Mouse (Mus musculus) midbrain, embryonic 13.5 days (tissue): ENCODE results near the gene Gm13305. TPM values are rescaled to one million over a fixed set of nuclear protein-coding genes. Genes with fewer than 3 reads are reported as not detected.
"Not testable (repeated sequence)": the region's sequence is repeated elsewhere in the genome, so short reads cannot be mapped to it uniquely, and the experiment has no call there.

Experiments
- ATAC-seq: fragments of 200-750 bp; cut with Nextera tagmentation; 2 replicates; pipeline ENCODE4 v1.8.0; 2017; ENCODE audit warnings: mild to moderate bottlenecking, moderate TSS enrichment, moderate library complexity
- H3K27ac ChIP-seq: fragments of 300-500 bp; sonication (generic); 2 replicates; pipeline ENCODE4 v1.5.1; 2015; ENCODE audit warnings: inconsistent platforms, mild to moderate bottlenecking, moderate library complexity
- H3K27me3 ChIP-seq: fragments of 300-500 bp; sonication (generic); 2 replicates; pipeline ENCODE4 v1.6.1; 2015; ENCODE audit warnings: mild to moderate bottlenecking, inconsistent platforms
- H3K36me3 ChIP-seq: fragments of 300-500 bp; sonication (generic); 2 replicates; pipeline ENCODE4 v1.6.1; 2015; ENCODE audit warnings: mild to moderate bottlenecking, inconsistent platforms
- H3K4me1 ChIP-seq: fragments of 300-500 bp; sonication (generic); replicated peaks from 2 replicates; pipeline ENCODE4 v1.6.1; 2015; ENCODE audit warnings: inconsistent platforms
- H3K4me2 ChIP-seq: fragments of 300-500 bp; sonication (generic); replicated peaks from 2 replicates; pipeline ENCODE4 v1.6.1; 2015; ENCODE audit warnings: moderate library complexity, mild to moderate bottlenecking, inconsistent platforms
- H3K4me3 ChIP-seq: fragments of 300-500 bp; sonication (generic); replicated peaks from 2 replicates; pipeline ENCODE4 v1.5.1; 2015; ENCODE audit warnings: mild to moderate bottlenecking, inconsistent platforms
- H3K9ac ChIP-seq: fragments of 300-500 bp; sonication (generic); replicated peaks from 2 replicates; pipeline ENCODE4 v1.6.1; 2015; ENCODE audit warnings: mild to moderate bottlenecking, inconsistent platforms
- H3K9me3 ChIP-seq: fragments of 300-500 bp; sonication (generic); 2 replicates; pipeline ENCODE4 v1.6.1; 2016; ENCODE audit warnings: mild to moderate bottlenecking, inconsistent platforms
- WGBS: fragments of 180-500 bp; shearing (Covaris S2); methylation state at CpG from one replicate; pipeline ENCODE4 v1.1.7; 2015; 5-methylcytosine and 5-hydroxymethylcytosine counted together
- polyA plus RNA-seq: library from polyadenylated mRNA; unstranded; fragments of >200 nt; fragmentation: Nextera tagmentation; extraction: Ambion mirVana; gene quantifications from 2 replicates; pipeline ENCODE4 v1.2.1, GENCODE M21; 2015

Gm13305 gene
- polyA plus RNA-seq, result not detected in 2 replicates

DNA sequence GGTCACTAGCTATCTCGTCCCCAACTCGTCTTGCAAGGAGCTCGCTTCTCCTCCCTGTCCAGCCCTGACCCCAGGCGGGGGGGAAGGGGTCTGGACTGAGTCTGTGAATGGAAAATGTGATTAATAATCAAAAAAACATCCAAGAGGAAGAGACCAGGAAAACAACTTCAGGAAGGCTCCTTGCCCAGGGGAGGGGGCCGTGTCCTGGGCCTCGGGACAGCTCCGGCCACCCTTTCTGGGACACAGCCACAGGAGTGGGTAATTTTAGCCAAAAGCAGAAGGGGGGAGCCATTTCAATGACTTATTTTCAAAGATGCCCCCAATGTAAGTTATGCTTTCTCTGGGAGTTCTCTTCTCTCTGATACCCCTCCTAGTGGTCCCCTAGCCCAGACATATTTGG lies at the start of gene Gm13305:
Gm13305 (minus strand) TSS at position 101 of the 400 bp plus-strand sequence.
- not testable (repeated sequence) for H3K4me2 ChIP-seq, ATAC-seq, H3K9ac ChIP-seq, H3K27me3 ChIP-seq, H3K4me3 ChIP-seq, H3K4me1 ChIP-seq, H3K9me3 ChIP-seq, H3K36me3 ChIP-seq, H3K27ac ChIP-seq
- WGBS, result no CpG with 5 or more reads among the region's 7 CpGs

DNA sequence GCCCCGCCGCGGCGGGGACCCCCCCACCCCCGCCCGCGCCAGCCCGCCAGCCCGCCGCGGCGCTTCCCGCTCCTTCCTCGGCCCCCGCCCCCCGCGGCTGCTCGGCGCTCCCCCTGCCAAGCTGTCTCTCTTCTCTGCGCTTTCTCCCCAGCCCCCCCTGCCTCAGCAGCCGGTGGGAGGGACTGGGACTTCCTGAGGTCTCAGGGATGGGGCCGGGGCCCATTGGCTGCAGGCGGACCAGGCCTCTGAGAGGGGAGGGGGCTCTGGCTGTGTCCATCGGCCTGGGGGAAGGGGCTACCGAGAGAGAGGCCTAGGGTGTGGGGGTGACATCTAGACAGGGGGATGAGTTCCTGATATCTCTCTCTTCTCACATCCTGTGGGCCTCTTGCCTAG lies 16.6 kb upstream of the Gm13305 start:
- peak; percentile 76 for ATAC-seq
- H3K4me2 ChIP-seq, H3K9me3 ChIP-seq, H3K4me3 ChIP-seq, H3K9ac ChIP-seq, H3K27ac ChIP-seq, H3K27me3 ChIP-seq, H3K36me3 ChIP-seq, H3K4me1 ChIP-seq: not testable (repeated sequence)
- no CpG with 5 or more reads among the region's 25 CpGs for WGBS

DNA sequence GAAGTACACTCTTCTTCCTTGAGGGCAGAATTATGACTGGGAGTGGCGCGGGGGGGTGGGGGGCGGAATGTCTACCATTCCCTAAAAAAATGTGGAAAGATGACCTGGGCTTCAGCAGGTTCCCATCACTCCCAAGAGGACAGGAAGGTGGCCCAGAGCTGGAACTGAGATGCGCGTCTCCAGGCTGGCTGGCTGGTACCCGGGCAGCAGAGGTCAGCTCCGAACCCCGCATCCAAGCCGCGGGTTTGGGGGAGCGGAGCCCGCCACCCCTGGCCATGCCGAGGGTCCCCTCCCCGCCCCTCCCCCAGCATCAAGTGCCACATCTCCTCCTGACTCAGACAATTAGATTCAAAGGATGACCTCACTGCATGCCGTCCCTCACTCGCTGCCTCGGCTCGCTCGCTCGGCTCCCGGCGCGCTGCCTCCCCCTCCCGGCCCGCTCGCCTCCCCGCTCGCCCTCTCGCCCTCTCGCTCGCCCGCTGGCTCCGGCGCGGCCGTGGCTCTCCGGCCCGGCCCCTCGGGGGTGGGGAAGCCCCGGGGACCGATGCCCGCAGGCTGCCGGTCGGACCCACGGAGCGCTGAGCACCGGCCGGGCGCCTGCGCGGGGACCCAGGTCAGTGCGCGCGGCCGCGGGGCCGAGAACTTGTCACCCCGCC lies 16.0 kb upstream of the Gm13305 start:
- not testable (repeated sequence) for H3K4me3 ChIP-seq, H3K4me2 ChIP-seq, H3K9me3 ChIP-seq, H3K36me3 ChIP-seq, H3K9ac ChIP-seq, H3K27me3 ChIP-seq, H3K27ac ChIP-seq, H3K4me1 ChIP-seq
- no CpG with 5 or more reads among the region's 58 CpGs for WGBS
- ATAC-seq, result peak; percentile 66

DNA sequence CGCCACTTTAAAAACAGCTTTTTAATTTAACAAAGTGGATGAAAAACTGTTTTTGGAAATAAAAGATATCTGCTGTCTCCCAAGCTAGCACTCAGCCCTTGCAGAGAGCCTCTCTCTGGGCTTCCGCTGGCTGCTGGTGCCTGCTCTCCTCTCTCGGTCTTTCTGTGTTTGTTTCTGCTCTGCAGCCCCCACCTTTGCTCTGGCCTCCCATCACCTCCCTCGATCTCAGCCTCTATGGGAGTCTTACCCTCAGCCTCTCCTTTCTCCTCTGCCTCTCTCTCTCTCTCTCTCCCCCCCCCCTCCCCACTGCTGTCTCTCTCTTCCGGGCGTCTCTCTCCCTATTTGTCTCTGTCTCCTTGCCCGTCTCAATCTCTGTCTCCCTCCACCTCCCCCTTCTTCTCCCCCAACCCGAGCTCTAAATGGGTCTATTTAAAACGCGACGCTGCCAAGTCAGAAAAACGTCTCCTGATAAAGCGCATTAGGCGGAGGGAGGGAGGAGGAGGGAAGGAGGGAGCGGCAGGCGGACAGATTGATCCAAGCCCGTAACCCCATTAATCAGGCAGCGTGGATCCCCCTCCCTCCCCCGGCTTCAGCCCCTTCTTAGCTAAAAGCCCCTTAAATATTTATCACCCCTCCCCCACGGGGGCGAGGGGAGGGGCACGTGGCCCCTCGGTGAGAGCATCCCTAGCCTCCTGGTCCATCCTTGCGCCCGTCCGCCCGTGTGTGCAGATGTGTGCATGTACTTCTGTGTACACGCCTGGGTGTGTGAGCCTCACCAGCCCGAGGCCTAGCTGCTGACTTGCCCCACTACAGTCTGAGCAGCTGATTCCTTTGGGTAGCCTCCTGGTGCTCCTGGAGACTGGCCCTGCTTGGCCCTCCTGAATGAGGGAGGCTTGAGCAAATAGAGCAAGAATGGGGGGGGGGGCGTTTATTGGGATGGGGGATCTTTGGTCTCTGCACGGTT lies 15.1 kb upstream of the Gm13305 start:
- H3K27ac ChIP-seq, H3K9me3 ChIP-seq, H3K9ac ChIP-seq, H3K27me3 ChIP-seq, H3K36me3 ChIP-seq, H3K4me2 ChIP-seq, H3K4me3 ChIP-seq, H3K4me1 ChIP-seq: not testable (repeated sequence)
- ATAC-seq, result peak; percentile 75
- no CpG with 5 or more reads among the region's 31 CpGs for WGBS

DNA sequence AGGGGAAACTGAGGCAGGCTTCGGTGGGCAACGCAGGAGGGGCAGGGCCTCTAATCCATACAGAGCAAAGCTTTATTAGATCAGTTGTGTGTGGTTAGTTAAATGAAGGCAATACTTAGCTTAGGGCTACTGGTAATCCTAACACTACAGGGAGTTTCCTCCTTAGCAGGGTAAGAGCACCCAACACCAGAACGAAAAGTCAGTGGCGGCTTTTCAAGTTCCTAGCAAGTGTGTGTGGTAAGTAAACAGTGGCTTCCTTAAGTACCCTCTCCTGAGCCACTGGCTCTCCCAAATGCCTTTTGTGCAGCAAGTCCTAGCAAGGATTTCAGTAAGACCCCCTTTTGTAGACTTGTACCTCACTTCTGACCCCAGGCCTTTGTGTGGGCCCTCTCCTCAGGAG lies 9.8 kb upstream of the Gm13305 start:
- not testable (repeated sequence) for H3K27me3 ChIP-seq, H3K27ac ChIP-seq, H3K4me1 ChIP-seq, ATAC-seq, H3K9ac ChIP-seq, H3K4me3 ChIP-seq, H3K36me3 ChIP-seq, H3K4me2 ChIP-seq, H3K9me3 ChIP-seq
- WGBS, result no CpG with 5 or more reads among the region's 4 CpGs

DNA sequence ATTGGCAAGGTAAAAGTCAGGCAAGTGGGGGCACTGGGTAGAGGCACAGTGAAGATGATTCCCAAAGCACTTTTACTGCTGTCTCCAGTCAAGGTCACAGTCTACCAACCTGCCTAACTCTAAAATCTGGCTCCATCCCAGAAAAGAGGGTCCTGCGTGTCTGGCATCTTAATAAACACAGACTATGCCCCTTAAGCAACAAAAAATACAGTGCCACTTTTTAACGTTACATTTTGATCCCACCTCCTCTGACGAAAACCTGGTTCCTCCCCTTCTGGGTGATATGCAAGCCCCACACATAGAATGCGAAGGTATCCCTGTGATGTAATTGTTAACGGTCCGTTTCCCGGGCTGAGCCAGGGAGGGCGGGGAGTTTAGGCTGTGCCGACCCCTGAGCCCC lies 15.3 kb downstream of the Gm13305 start, which contains the start of gene Gm13306:
Gm13306 (plus strand) TSS at position 301 of the 400 bp plus-strand sequence.
- not testable (repeated sequence) for H3K36me3 ChIP-seq, H3K4me2 ChIP-seq, ATAC-seq, H3K27ac ChIP-seq, H3K9me3 ChIP-seq, H3K4me1 ChIP-seq, H3K9ac ChIP-seq, H3K27me3 ChIP-seq, H3K4me3 ChIP-seq
- WGBS, result no CpG with 5 or more reads among the region's 9 CpGs

DNA sequence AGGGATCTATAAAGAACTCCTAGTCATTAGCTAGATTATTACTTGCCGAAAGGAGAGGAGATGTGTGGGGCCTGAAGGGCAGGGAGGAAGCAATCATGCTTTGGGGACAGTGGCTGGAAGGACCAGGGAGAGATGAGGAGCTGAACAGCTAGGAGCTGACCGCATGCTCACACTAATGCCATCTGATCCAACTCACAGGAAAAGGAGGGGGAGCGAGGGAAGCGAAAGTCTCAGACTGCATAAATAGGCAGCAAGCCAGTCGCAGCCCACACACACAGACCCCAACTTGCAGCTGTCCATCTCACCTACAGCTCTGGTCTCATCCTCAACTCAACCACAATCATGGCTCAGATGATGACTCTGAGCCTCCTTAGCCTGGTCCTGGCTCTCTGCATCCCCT lies 53.9 kb downstream of the Gm13305 start, which contains the start of gene Gm13304:
Gm13304 (plus strand) TSS at position 301 of the 400 bp plus-strand sequence.
- H3K4me2 ChIP-seq, ATAC-seq, H3K36me3 ChIP-seq, H3K4me3 ChIP-seq, H3K4me1 ChIP-seq, H3K9ac ChIP-seq, H3K27ac ChIP-seq, H3K27me3 ChIP-seq, H3K9me3 ChIP-seq: not testable (repeated sequence)
- no CpG with 5 or more reads among the region's 5 CpGs for WGBS

Other genes starting within 250 kb of the Gm13305 start
- 7.8 and 8.7 TPM in 2 replicates for gene Gm20878, start 227.0 kb downstream of the Gm13305 start, polyA plus RNA-seq
- 0.36 and 0.44 TPM in 2 replicates for gene Fam205a4, start 202.5 kb downstream of the Gm13305 start, polyA plus RNA-seq
- 0.41 and 0.63 TPM in 2 replicates for gene Gm21093, start 133.9 kb downstream of the Gm13305 start, polyA plus RNA-seq
- gene Gm3893, start 77.4 kb downstream of the Gm13305 start, polyA plus RNA-seq, result not detected in 2 replicates
- gene Gm13304, start 53.8 kb downstream of the Gm13305 start, polyA plus RNA-seq, result not detected in 2 replicates
- gene Gm13306, start 15.2 kb downstream of the Gm13305 start, polyA plus RNA-seq, result 0.90 TPM in 1 of 2 replicates, not detected in the other
- gene Gm10600, start 72.0 kb upstream of the Gm13305 start, polyA plus RNA-seq, result not detected in 2 replicates
- gene Ccl21b, start 87.2 kb upstream of the Gm13305 start, polyA plus RNA-seq, result not detected in 2 replicates
- not detected in 2 replicates for gene Gm21953, start 125.7 kb upstream of the Gm13305 start, polyA plus RNA-seq
- gene Fam205a3, start 149.7 kb upstream of the Gm13305 start, polyA plus RNA-seq, result not detected in 2 replicates